Comparison of ENCODE assay signal across 8 mouse cellular contexts in the genomic region with DNA sequence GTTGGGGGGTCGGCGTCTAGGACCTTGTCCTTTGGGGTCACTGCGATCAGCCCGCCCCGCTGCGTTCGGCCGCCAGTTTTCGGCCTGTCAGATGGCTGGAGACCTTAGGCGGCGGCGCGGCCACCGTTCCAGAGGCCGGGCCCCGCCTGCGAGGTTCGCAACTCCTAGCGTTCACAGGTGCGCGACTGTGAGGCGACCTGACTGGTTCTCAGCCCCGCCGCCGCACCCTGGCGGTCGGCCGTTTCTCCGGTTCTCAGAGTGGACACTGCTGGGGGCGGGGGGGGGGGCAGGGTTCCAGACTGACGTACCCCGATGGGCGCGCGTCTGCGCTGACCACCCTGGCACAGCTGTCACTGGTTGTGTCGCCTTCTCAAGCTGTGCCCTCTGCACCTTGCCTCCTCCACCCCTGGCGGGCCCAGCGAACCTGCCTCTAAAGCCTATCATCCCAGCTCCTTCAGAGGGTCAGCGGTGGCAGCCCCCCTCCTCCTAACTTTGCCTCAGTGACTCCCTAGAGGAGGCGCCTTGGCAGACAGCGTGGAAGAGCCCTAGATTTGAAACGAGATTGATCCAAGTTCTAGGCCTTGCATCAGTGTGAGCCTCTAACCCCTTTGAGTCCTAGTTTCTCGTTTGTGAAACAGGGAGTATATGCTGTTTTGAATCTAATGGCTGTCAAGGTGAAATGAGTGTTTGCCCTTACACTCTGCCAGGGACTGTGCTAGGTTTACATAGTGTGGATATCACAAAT. TPM values are rescaled to one million over a fixed set of nuclear protein-coding genes. Genes with fewer than 3 reads are reported as not detected.
DNase-seq lines count a peak whose midpoint lies in the region; ATAC-seq and TF ChIP-seq lines count a peak whose summit lies in the region.

No protein-coding gene starts in this region.

- H3K9ac ChIP-seq in lung, embryonic 14.5 days = peak overlapping the region; percentile 92
- H3K9ac ChIP-seq in embryonic facial prominence, embryonic 12.5 days = peak overlapping the region; percentile 90
- H3K9ac ChIP-seq in hindbrain, embryonic 11.5 days (ENCODE audit: low read depth, low read length) = peak overlapping the region; percentile 91
- peak overlapping the region; percentile 91 for H3K9ac ChIP-seq in midbrain, embryonic 12.5 days (replicated peaks)

- DNase-seq in lung, embryonic 14.5 days = no peak
- no peak for DNase-seq in lung, adult 18-20 months
- no peak for DNase-seq in hindbrain, embryonic 11.5 days (ENCODE audit: low spot score)
- no peak for DNase-seq in yolk sac, embryonic 10.5 days (ENCODE audit: low spot score)
- no peak for DNase-seq in urinary bladder, postnatal 14 days (ENCODE audit: low spot score)

- peak overlapping the region; percentile 94 for H3K4me3 ChIP-seq in lung, embryonic 14.5 days (ENCODE audit: low read depth, low read length)
- peak overlapping the region; percentile 80 for H3K4me3 ChIP-seq in embryonic facial prominence, embryonic 12.5 days
- H3K4me3 ChIP-seq in hindbrain, embryonic 11.5 days (ENCODE audit: low read depth, low read length) = peak overlapping the region; percentile 93
- H3K4me3 ChIP-seq in midbrain, embryonic 12.5 days = peak overlapping the region; percentile 97

- H3K36me3 ChIP-seq in lung, embryonic 14.5 days (ENCODE audit: insufficient read depth) = peaks cover 45% of the 10 kb centered on the region
- H3K36me3 ChIP-seq in embryonic facial prominence, embryonic 12.5 days = peaks cover 41% of the 10 kb centered on the region
- peaks cover 28% of the 10 kb centered on the region for H3K36me3 ChIP-seq in hindbrain, embryonic 11.5 days (ENCODE audit: control insufficient read depth, insufficient read depth, low read length)
- peaks cover 42% of the 10 kb centered on the region for H3K36me3 ChIP-seq in midbrain, embryonic 12.5 days

- TF ChIP-seq CTCF in lung, embryonic 14.5 days (IDR thresholded peaks at IDR 0.05; ENCODE audit: low read depth) = peak; percentile 7; the same call in 1 of the 2 replicates

- no peaks in the 10 kb centered on the region for H3K27me3 ChIP-seq in lung, embryonic 14.5 days (ENCODE audit: insufficient read depth, low read length)
- no peaks in the 10 kb centered on the region for H3K27me3 ChIP-seq in embryonic facial prominence, embryonic 12.5 days
- H3K27me3 ChIP-seq in hindbrain, embryonic 11.5 days (ENCODE audit: control insufficient read depth, insufficient read depth, low read length) = no peaks in the 10 kb centered on the region
- H3K27me3 ChIP-seq in midbrain, embryonic 12.5 days = no peaks in the 10 kb centered on the region

- H3K4me2 ChIP-seq in lung, embryonic 14.5 days = peak overlapping the region; percentile 78
- H3K4me2 ChIP-seq in embryonic facial prominence, embryonic 12.5 days (replicated peaks) = peak overlapping the region; percentile 98
- H3K4me2 ChIP-seq in hindbrain, embryonic 11.5 days (replicated peaks; ENCODE audit: low read depth, low read length) = peak overlapping the region; percentile 96
- peak overlapping the region; percentile 99 for H3K4me2 ChIP-seq in midbrain, embryonic 12.5 days (replicated peaks)

- peak overlapping the region; percentile 99 for H3K27ac ChIP-seq in lung, embryonic 14.5 days (ENCODE audit: low read depth)
- peak overlapping the region; percentile 99 for H3K27ac ChIP-seq in embryonic facial prominence, embryonic 12.5 days
- peak overlapping the region; percentile 97 for H3K27ac ChIP-seq in hindbrain, embryonic 11.5 days (ENCODE audit: low read depth, low read length)
- peak overlapping the region; percentile 99 for H3K27ac ChIP-seq in midbrain, embryonic 12.5 days (replicated peaks)

- peaks cover 6% of the 10 kb centered on the region; the same call in 1 of the 2 replicates for H3K4me1 ChIP-seq in lung, embryonic 14.5 days (ENCODE audit: insufficient read depth)
- peaks cover 17% of the 10 kb centered on the region for H3K4me1 ChIP-seq in embryonic facial prominence, embryonic 12.5 days
- H3K4me1 ChIP-seq in hindbrain, embryonic 11.5 days (replicated peaks; ENCODE audit: control insufficient read depth, insufficient read depth, low read length) = peaks cover 8% of the 10 kb centered on the region
- H3K4me1 ChIP-seq in midbrain, embryonic 12.5 days = peaks cover 21% of the 10 kb centered on the region

- H3K9me3 ChIP-seq in lung, embryonic 14.5 days (ENCODE audit: low read depth, low read length) = no peaks in the 10 kb centered on the region
- no peaks in the 10 kb centered on the region for H3K9me3 ChIP-seq in embryonic facial prominence, embryonic 12.5 days
- no peaks in the 10 kb centered on the region for H3K9me3 ChIP-seq in hindbrain, embryonic 11.5 days (ENCODE audit: control insufficient read depth, low read length)
- no peaks in the 10 kb centered on the region for H3K9me3 ChIP-seq in midbrain, embryonic 12.5 days

- ATAC-seq in lung, embryonic 14.5 days (ENCODE audit: insufficient read depth) = peak; percentile 11
- 0 out of 2 replicates have a peak, but pooled peaks have one; percentile 1 for ATAC-seq in embryonic facial prominence, embryonic 12.5 days (ENCODE audit: insufficient number of reproducible peaks, insufficient read depth, low FRiP score, low TSS enrichment)
- peak; percentile 31 for ATAC-seq in hindbrain, embryonic 11.5 days (ENCODE audit: low FRiP score)
- peak; percentile 38 for ATAC-seq in midbrain, embryonic 12.5 days (ENCODE audit: low FRiP score, low read depth)
- ATAC-seq in megakaryocyte progenitor cell, adult 5-6 weeks (replicated peaks; ENCODE audit: poor library complexity) = no peak

- 1% methylated on average over 44 of the region's 44 CpGs for WGBS in lung, embryonic 14.5 days
- WGBS in embryonic facial prominence, embryonic 12.5 days = 2% methylated on average over 44 of the region's 44 CpGs
- 2% methylated on average over 44 of the region's 44 CpGs for WGBS in hindbrain, embryonic 11.5 days
- WGBS in midbrain, embryonic 12.5 days = 2% methylated on average over 44 of the region's 44 CpGs

RNA-seq across cellular contexts. Expression of a gene that starts 0.9 kb away (rescaled TPM):
- 30.0 and 34.3 TPM in 2 replicates for polyA plus RNA-seq in lung, embryonic 14.5 days (2014; fragmentation: Nextera tagmentation; extraction: Ambion mirVana)
- polyA plus RNA-seq in embryonic facial prominence, embryonic 12.5 days (2016; fragmentation: Nextera tagmentation; extraction: Ambion mirVana) = 26.4 and 29.8 TPM in 2 replicates
- 23.9 and 27.1 TPM in 2 replicates for polyA plus RNA-seq in hindbrain, embryonic 11.5 days (2014; fragmentation: Nextera tagmentation; extraction: Ambion mirVana)
- polyA plus RNA-seq in midbrain, embryonic 12.5 days (2016; fragmentation: Nextera tagmentation; extraction: Ambion mirVana) = 30.0 and 32.6 TPM in 2 replicates
- total RNA-seq in megakaryocyte progenitor cell, adult 5-6 weeks (2015) = 23.1 and 25.2 TPM in 2 replicates
- 10.1 and 11.2 TPM in 2 replicates for total RNA-seq in megakaryocyte progenitor cell, adult 5-6 weeks (2017)

RNA-seq across cellular contexts. Expression of a gene that starts 10.3 kb away (rescaled TPM):
- polyA plus RNA-seq in lung, embryonic 14.5 days (2014; fragmentation: Nextera tagmentation; extraction: Ambion mirVana) = 78.8 and 80.2 TPM in 2 replicates
- 79.3 and 79.4 TPM in 2 replicates for polyA plus RNA-seq in embryonic facial prominence, embryonic 12.5 days (2016; fragmentation: Nextera tagmentation; extraction: Ambion mirVana)
- polyA plus RNA-seq in hindbrain, embryonic 11.5 days (2014; fragmentation: Nextera tagmentation; extraction: Ambion mirVana) = 81.7 and 86.6 TPM in 2 replicates
- 75.8 and 76.4 TPM in 2 replicates for polyA plus RNA-seq in midbrain, embryonic 12.5 days (2016; fragmentation: Nextera tagmentation; extraction: Ambion mirVana)
- 44.4 and 53.5 TPM in 2 replicates for total RNA-seq in megakaryocyte progenitor cell, adult 5-6 weeks (2015)
- total RNA-seq in megakaryocyte progenitor cell, adult 5-6 weeks (2017) = 31.9 and 38.4 TPM in 2 replicates

RNA-seq across cellular contexts. Expression of a gene that starts 10.3 kb away (rescaled TPM):
- 825 and 884 TPM in 2 replicates for polyA plus RNA-seq in lung, embryonic 14.5 days (2014; fragmentation: Nextera tagmentation; extraction: Ambion mirVana)
- 703 and 704 TPM in 2 replicates for polyA plus RNA-seq in embryonic facial prominence, embryonic 12.5 days (2016; fragmentation: Nextera tagmentation; extraction: Ambion mirVana)
- polyA plus RNA-seq in hindbrain, embryonic 11.5 days (2014; fragmentation: Nextera tagmentation; extraction: Ambion mirVana) = 749 and 751 TPM in 2 replicates
- polyA plus RNA-seq in midbrain, embryonic 12.5 days (2016; fragmentation: Nextera tagmentation; extraction: Ambion mirVana) = 595 and 628 TPM in 2 replicates
- 1,814 and 1,841 TPM in 2 replicates for total RNA-seq in megakaryocyte progenitor cell, adult 5-6 weeks (2015)
- 1,690 and 2,042 TPM in 2 replicates for total RNA-seq in megakaryocyte progenitor cell, adult 5-6 weeks (2017)

RNA-seq across cellular contexts. Expression of a gene that starts 13.7 kb away (rescaled TPM):
- polyA plus RNA-seq in lung, embryonic 14.5 days (2014; fragmentation: Nextera tagmentation; extraction: Ambion mirVana) = 33.8 and 34.3 TPM in 2 replicates
- polyA plus RNA-seq in embryonic facial prominence, embryonic 12.5 days (2016; fragmentation: Nextera tagmentation; extraction: Ambion mirVana) = 38.1 and 39.3 TPM in 2 replicates
- polyA plus RNA-seq in hindbrain, embryonic 11.5 days (2014; fragmentation: Nextera tagmentation; extraction: Ambion mirVana) = 39.7 and 41.1 TPM in 2 replicates
- polyA plus RNA-seq in midbrain, embryonic 12.5 days (2016; fragmentation: Nextera tagmentation; extraction: Ambion mirVana) = 30.8 and 32.2 TPM in 2 replicates
- total RNA-seq in megakaryocyte progenitor cell, adult 5-6 weeks (2015) = 12.7 and 14.2 TPM in 2 replicates
- total RNA-seq in megakaryocyte progenitor cell, adult 5-6 weeks (2017) = 12.5 and 14.5 TPM in 2 replicates

RNA-seq across cellular contexts. Expression of a gene that starts 20.8 kb away (rescaled TPM):
- 11.3 and 14.9 TPM in 2 replicates for polyA plus RNA-seq in lung, embryonic 14.5 days (2014; fragmentation: Nextera tagmentation; extraction: Ambion mirVana)
- 31.9 and 33.2 TPM in 2 replicates for polyA plus RNA-seq in embryonic facial prominence, embryonic 12.5 days (2016; fragmentation: Nextera tagmentation; extraction: Ambion mirVana)
- polyA plus RNA-seq in hindbrain, embryonic 11.5 days (2014; fragmentation: Nextera tagmentation; extraction: Ambion mirVana) = 36.0 and 38.1 TPM in 2 replicates
- 41.0 and 41.3 TPM in 2 replicates for polyA plus RNA-seq in midbrain, embryonic 12.5 days (2016; fragmentation: Nextera tagmentation; extraction: Ambion mirVana)
- 8.4 and 10.6 TPM in 2 replicates for total RNA-seq in megakaryocyte progenitor cell, adult 5-6 weeks (2015)
- total RNA-seq in megakaryocyte progenitor cell, adult 5-6 weeks (2017) = 1.6 and 1.8 TPM in 2 replicates
